Mouse (Mus musculus): ENCODE results near the gene Gm13691.
"Not testable (repeated sequence)": the region's sequence is repeated elsewhere in the genome, so short reads cannot be mapped to it uniquely, and the experiment has no call there.

The Gm13691 gene

GRCm38 (mm10) chr2:83990253-83990652, at the start of gene Gm13691:
TSS of gene Gm13691 (plus strand) at chr2:83990553.
- in situ Hi-C loops (cut with MboI), result not testable (repeated sequence)

- in situ Hi-C loops (cut with MboI), result no loop called here
These were observed 49.4 kb upstream of the Gm13691 start, which contains the start of gene Zswim2 for GRCm38 (mm10) chr2:83940931-83941361. TSS of gene Zswim2 (minus strand) at chr2:83941228.

- in situ Hi-C loops (cut with MboI), result no loop called here
These were observed 49.0 kb upstream of the Gm13691 start for GRCm38 (mm10) chr2:83941378-83941777.

GRCm38 (mm10) chr2:83941792-83942191, 48.6 kb upstream of the Gm13691 start:
- in situ Hi-C loops (cut with MboI), result no loop called here

- in situ Hi-C loops (cut with MboI), result not testable (repeated sequence)
These were observed 35.0 kb upstream of the Gm13691 start, which contains the start of gene Gm13698 for GRCm38 (mm10) chr2:83955393-83955792. TSS of gene Gm13698 (plus strand) at chr2:83955693.

GRCm38 (mm10) chr2:83961203-83961602, 29.1 kb upstream of the Gm13691 start, which contains the start of gene Gm13693:
TSS of gene Gm13693 (plus strand) at chr2:83961503.
- in situ Hi-C loops (cut with MboI), result not testable (repeated sequence)

- in situ Hi-C loops (cut with MboI), result not testable (repeated sequence)
These were observed 23.3 kb upstream of the Gm13691 start, which contains the start of gene Gm13695 for GRCm38 (mm10) chr2:83967013-83967412. TSS of gene Gm13695 (plus strand) at chr2:83967313.

GRCm38 (mm10) chr2:83972823-83973222, 17.5 kb upstream of the Gm13691 start, which contains the start of gene Gm13696:
TSS of gene Gm13696 (plus strand) at chr2:83973123.
- in situ Hi-C loops (cut with MboI), result not testable (repeated sequence)

GRCm38 (mm10) chr2:83978633-83979032, 11.7 kb upstream of the Gm13691 start, which contains the start of gene Gm13694:
TSS of gene Gm13694 (plus strand) at chr2:83978933.
- in situ Hi-C loops (cut with MboI), result not testable (repeated sequence)

GRCm38 (mm10) chr2:83984443-83984842, 5.9 kb upstream of the Gm13691 start, which contains the start of gene Gm13697:
TSS of gene Gm13697 (plus strand) at chr2:83984743.
- in situ Hi-C loops (cut with MboI), result not testable (repeated sequence)

- in situ Hi-C loops (cut with MboI), result not testable (repeated sequence)
These were observed 3.4 kb downstream of the Gm13691 start for GRCm38 (mm10) chr2:83993639-83994255.

- in situ Hi-C loops (cut with MboI), result not testable (repeated sequence)
These were observed 4.2 kb downstream of the Gm13691 start for GRCm38 (mm10) chr2:83994526-83994925.

- in situ Hi-C loops (cut with MboI), result loop anchor here (25.0 kb wide), 1 partner anchor 428 kb away; the partner anchor contains the start of gene Calcrl
These were observed 18.6 kb downstream of the Gm13691 start for GRCm38 (mm10) chr2:84008913-84009312.

- in situ Hi-C loops (cut with MboI), result loop anchor here (25.0 kb wide), 1 partner anchor 427 kb away; the partner anchor contains the start of gene Calcrl
These were observed 19.5 kb downstream of the Gm13691 start for GRCm38 (mm10) chr2:84009818-84010217.

GRCm38 (mm10) chr2:84014572-84014971, 24.2 kb downstream of the Gm13691 start:
- in situ Hi-C loops (cut with MboI), result loop anchor here (25.0 kb wide), 1 partner anchor 423 kb away; the partner anchor contains the start of gene Calcrl

GRCm38 (mm10) chr2:84016291-84016690, 25.9 kb downstream of the Gm13691 start:
- in situ Hi-C loops (cut with MboI), result loop anchor here (25.0 kb wide), 1 partner anchor 421 kb away; the partner anchor contains the start of gene Calcrl

- in situ Hi-C loops (cut with MboI), result loop anchor here (25.0 kb wide), 1 partner anchor 419 kb away; the partner anchor contains the start of gene Calcrl
These were observed 28.0 kb downstream of the Gm13691 start for GRCm38 (mm10) chr2:84018330-84018729.

GRCm38 (mm10) chr2:84019519-84020305, 29.4 kb downstream of the Gm13691 start:
- in situ Hi-C loops (cut with MboI), result loop anchor here (25.0 kb wide), 1 partner anchor 418 kb away; the partner anchor contains the start of gene Calcrl

- in situ Hi-C loops (cut with MboI), result loop anchor here (25.0 kb wide), 1 partner anchor 415 kb away; the partner anchor contains the start of gene Calcrl
These were observed 31.6 kb downstream of the Gm13691 start for GRCm38 (mm10) chr2:84021930-84022329.

- in situ Hi-C loops (cut with MboI), result loop anchor here (25.0 kb wide), 1 partner anchor 414 kb away; the partner anchor contains the start of gene Calcrl
These were observed 32.6 kb downstream of the Gm13691 start for GRCm38 (mm10) chr2:84022905-84023304.

- in situ Hi-C loops (cut with MboI), result loop anchor here (25.0 kb wide), 1 partner anchor 414 kb away; the partner anchor contains the start of gene Calcrl
These were observed 33.0 kb downstream of the Gm13691 start for GRCm38 (mm10) chr2:84023319-84023718.

GRCm38 (mm10) chr2:84025217-84025616, 34.9 kb downstream of the Gm13691 start:
- in situ Hi-C loops (cut with MboI), result no loop called here

Measured in mature B cell (primary cell).